Mouse (Mus musculus) hematopoietic stem cell, adult 5-6 weeks (primary cell): ENCODE measurements around the gene Nfe2l3. TPM values are rescaled to one million over a fixed set of nuclear protein-coding genes. Genes with fewer than 3 reads are reported as not detected.
A peak's percentile ranks its signal among the peaks of the same experiment; 100 is the strongest.
"Not testable (repeated sequence)": the region's sequence is repeated elsewhere in the genome, so short reads cannot be mapped to it uniquely, and the experiment has no call there.

ENCODE experiments used
- ATAC-seq, 2 experiments: fragments of 125-278 bp in 1 of 2; replicated peaks in 1 of 2; 2 replicates each; pipeline ENCODE4 v1.8.0; 2016 to 2017; ENCODE audit warnings: inconsistent platforms in 2 of 2, mild to moderate bottlenecking in 2 of 2, moderate number of reproducible peaks in 2 of 2, low read depth in 1 of 2, moderate TSS enrichment in 1 of 2; ENCODE audit not compliant: low FRiP score in 2 of 2, poor library complexity in 2 of 2, severe bottlenecking in 2 of 2, insufficient read depth in 1 of 2, low TSS enrichment in 1 of 2
- total RNA-seq: library from RNA; stranded (forward); fragments of 172-1452, 232-1000 nt; gene quantifications from 2 replicates; pipeline ENCODE4 v1.2.3, GENCODE M21; 2017

Gene Nfe2l3
- total RNA-seq, 1 experiment from 2014 or later = 0.25 TPM

- ATAC-seq = peak; percentile 49 to 54
Observed at GRCm38 (mm10) chr6:51470311-51471178, 38.1 kb downstream of the Nfe2l3 start, which contains the start of gene Cbx3. Cbx3 (plus strand) TSS chr6:51470360.

GRCm38 (mm10) chr6:51471179-51471505, 38.7 kb downstream of the Nfe2l3 start:
- no peak for ATAC-seq

- no peak for ATAC-seq
Observed at GRCm38 (mm10) chr6:51471782-51472181, 39.3 kb downstream of the Nfe2l3 start.

GRCm38 (mm10) chr6:51472213-51472612, 39.7 kb downstream of the Nfe2l3 start:
- ATAC-seq = no peak

GRCm38 (mm10) chr6:51479136-51479731, 46.8 kb downstream of the Nfe2l3 start:
- peak in 1 of 2 experiments; percentile 51; a peak in 1 of 4 replicates for ATAC-seq

- ATAC-seq = no peak
Observed at GRCm38 (mm10) chr6:51481548-51481947, 49.1 kb downstream of the Nfe2l3 start.

- no peak for ATAC-seq
Observed at GRCm38 (mm10) chr6:51483861-51484260, 51.4 kb downstream of the Nfe2l3 start.

GRCm38 (mm10) chr6:51484556-51484955, 52.1 kb downstream of the Nfe2l3 start:
- not testable (repeated sequence) for ATAC-seq

GRCm38 (mm10) chr6:51485646-51486045, 53.2 kb downstream of the Nfe2l3 start:
- no peak for ATAC-seq

- no peak for ATAC-seq
Observed at GRCm38 (mm10) chr6:51486076-51486710, 53.7 kb downstream of the Nfe2l3 start.

- no peak for ATAC-seq
Observed at GRCm38 (mm10) chr6:51486731-51487130, 54.3 kb downstream of the Nfe2l3 start.

GRCm38 (mm10) chr6:51489787-51490186, 57.3 kb downstream of the Nfe2l3 start:
- no peak for ATAC-seq

- no peak for ATAC-seq
Observed at GRCm38 (mm10) chr6:51497321-51498111, 65.0 kb downstream of the Nfe2l3 start.

GRCm38 (mm10) chr6:51505671-51506070, 73.2 kb downstream of the Nfe2l3 start:
- ATAC-seq = no peak

- ATAC-seq = no peak
Observed at GRCm38 (mm10) chr6:51507556-51507955, 75.1 kb downstream of the Nfe2l3 start.
